Mouse (Mus musculus): ENCODE measurements around the gene Adgrl3. TPM values are rescaled to one million over a fixed set of nuclear protein-coding genes. Genes with fewer than 3 reads are reported as not detected.

Gene Adgrl3
- polyA plus RNA-seq, 1 experiment from 2014 or later: 18.8 TPM

DNA sequence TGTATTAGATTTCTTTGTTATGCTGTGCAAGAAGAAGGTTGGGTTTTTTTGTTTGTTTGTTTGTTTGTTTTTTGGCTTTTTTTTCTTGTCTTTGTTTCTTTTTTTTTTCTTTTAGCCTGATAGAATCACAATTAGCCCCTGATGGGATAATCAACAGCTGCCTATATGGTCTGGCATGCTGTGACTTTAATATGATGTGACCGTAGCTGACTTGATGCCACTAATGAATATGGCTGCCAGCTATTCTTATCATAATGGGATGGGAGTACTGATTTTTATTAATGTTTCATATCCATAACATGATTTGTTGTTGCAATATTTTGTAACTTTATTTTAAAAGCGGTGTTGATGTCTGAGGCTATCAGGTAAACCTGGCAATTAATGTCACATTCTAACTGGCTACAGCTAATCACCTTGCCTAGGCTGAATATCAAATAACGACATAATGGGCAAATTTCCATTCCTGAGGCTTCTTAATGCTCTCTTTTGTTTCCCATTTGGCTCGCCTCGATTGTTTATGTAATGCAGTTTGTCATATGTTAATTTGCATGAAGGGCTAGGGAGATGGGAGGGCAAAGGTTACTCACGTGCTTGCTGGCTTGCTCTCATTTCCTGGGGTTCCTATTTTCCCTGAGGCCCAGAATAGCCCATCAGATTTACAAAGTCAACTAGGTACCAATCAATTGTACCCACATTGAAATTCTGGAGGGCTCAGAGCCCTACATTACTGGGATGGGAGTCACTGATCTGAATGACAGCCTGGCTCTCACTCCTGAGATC, 641.9 kb downstream of the Adgrl3 start:
- no peak overlapping the region for H3K4me3 ChIP-seq (ENCODE audit: low read depth, low read length)
- H3K27me3 ChIP-seq (ENCODE audit: control insufficient read depth, insufficient read depth, low read length): no peaks in the 10 kb centered on the region
- no peaks in the 10 kb centered on the region for H3K4me1 ChIP-seq (ENCODE audit: control insufficient read depth, insufficient read depth, low read length)
- WGBS: 25% methylated on average over 6 of the region's 6 CpGs
- no peak overlapping the region for H3K27ac ChIP-seq (replicated peaks; ENCODE audit: low read depth, low read length)
- ATAC-seq (replicated peaks; ENCODE audit: insufficient number of reproducible peaks, low FRiP score, low TSS enrichment, low read depth) (peak; percentile 65; the same call in 1 of the 2 replicates), DNase-seq (ENCODE audit: low spot score) (no peak)
- H3K9ac ChIP-seq (replicated peaks; ENCODE audit: low read length): no peak overlapping the region
- no peaks in the 10 kb centered on the region for H3K9me3 ChIP-seq (replicated peaks; ENCODE audit: control insufficient read depth, low read length)
- H3K36me3 ChIP-seq (replicated peaks; ENCODE audit: control insufficient read depth, insufficient read depth, low read depth, low read length): no peaks in the 10 kb centered on the region
- no peak overlapping the region for H3K4me2 ChIP-seq (ENCODE audit: low read depth, low read length)

DNA sequence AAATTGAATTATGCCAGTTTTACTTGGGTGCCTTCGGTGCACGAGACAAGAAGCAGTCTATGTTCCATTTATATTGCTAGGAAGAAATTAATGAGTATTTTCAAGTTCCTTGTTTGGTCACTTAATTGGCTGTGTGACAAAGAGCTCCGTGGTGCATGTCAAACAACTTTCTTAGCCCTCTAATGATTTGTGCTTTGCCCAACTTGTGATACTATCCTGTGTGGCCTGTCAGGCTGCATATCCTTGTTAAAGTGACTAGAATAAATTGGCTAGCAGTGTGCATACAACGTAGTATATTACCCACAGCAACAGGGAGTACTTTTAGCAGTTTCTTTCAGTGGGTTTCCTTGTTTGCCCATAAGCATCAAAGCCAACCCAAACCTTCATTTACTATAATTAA, 651.1 kb downstream of the Adgrl3 start:
- Histone ChIP-seq H3K9me3 (replicated peaks; ENCODE audit: control insufficient read depth, low read length) (no peaks in the 10 kb centered on the region), H3K4me3 (ENCODE audit: low read depth, low read length) (no peak overlapping the region), H3K36me3 (replicated peaks; ENCODE audit: control insufficient read depth, insufficient read depth, low read depth, low read length) (no peaks in the 10 kb centered on the region), H3K27ac (replicated peaks; ENCODE audit: low read depth, low read length) (no peak overlapping the region), H3K4me1 (ENCODE audit: control insufficient read depth, insufficient read depth, low read length) (no peaks in the 10 kb centered on the region), H3K27me3 (ENCODE audit: control insufficient read depth, insufficient read depth, low read length) (no peaks in the 10 kb centered on the region), H3K9ac (replicated peaks; ENCODE audit: low read length) (no peak overlapping the region), H3K4me2 (ENCODE audit: low read depth, low read length) (no peak overlapping the region)
- DNase-seq (ENCODE audit: low spot score): no peak
- 62% methylated on average over 4 of the region's 4 CpGs for WGBS
- ATAC-seq (replicated peaks; ENCODE audit: insufficient number of reproducible peaks, low FRiP score, low TSS enrichment, low read depth): no peak

DNA sequence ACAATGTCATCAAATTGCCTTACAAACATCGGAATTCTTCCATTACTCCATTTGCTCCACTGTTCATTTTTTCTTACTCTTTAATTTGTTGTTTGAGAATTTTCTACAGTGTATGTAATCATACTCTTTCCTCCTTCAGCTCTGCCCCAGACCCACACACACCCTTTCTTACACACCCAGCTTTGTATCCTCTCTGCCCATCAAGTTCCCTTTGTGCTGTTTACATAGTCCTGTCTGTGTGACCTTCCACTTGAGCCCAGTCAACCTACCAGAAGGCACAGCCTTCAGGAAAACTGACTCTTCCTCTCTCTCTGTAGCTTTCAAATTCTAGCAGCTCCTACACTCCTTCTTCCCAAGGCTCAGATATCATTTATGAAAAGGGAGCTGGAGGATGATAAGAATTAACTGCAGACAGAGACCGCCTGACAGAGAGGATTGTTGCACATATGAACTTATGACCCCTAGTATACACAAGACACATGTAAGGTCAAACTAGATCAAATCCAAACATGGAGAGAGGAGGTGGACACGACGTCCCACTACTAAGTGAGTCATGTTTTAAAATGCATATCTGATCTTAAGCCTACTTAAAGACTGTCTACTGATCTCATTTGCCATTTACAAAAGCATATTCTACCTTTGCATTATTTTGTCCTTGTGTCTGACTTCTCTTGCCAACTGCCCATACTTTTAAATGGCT, 654.5 kb downstream of the Adgrl3 start:
- Histone ChIP-seq H3K9ac (replicated peaks; ENCODE audit: low read length) (no peak overlapping the region), H3K27ac (replicated peaks; ENCODE audit: low read depth, low read length) (no peak overlapping the region), H3K36me3 (replicated peaks; ENCODE audit: control insufficient read depth, insufficient read depth, low read depth, low read length) (no peaks in the 10 kb centered on the region), H3K4me2 (ENCODE audit: low read depth, low read length) (no peak overlapping the region), H3K4me3 (ENCODE audit: low read depth, low read length) (no peak overlapping the region), H3K4me1 (ENCODE audit: control insufficient read depth, insufficient read depth, low read length) (no peaks in the 10 kb centered on the region), H3K27me3 (ENCODE audit: control insufficient read depth, insufficient read depth, low read length) (no peaks in the 10 kb centered on the region), H3K9me3 (replicated peaks; ENCODE audit: control insufficient read depth, low read length) (no peaks in the 10 kb centered on the region)
- ATAC-seq (replicated peaks; ENCODE audit: insufficient number of reproducible peaks, low FRiP score, low TSS enrichment, low read depth) (no peak), DNase-seq (ENCODE audit: low spot score) (no peak)
- 65% methylated on average over 4 of the region's 4 CpGs for WGBS

DNA sequence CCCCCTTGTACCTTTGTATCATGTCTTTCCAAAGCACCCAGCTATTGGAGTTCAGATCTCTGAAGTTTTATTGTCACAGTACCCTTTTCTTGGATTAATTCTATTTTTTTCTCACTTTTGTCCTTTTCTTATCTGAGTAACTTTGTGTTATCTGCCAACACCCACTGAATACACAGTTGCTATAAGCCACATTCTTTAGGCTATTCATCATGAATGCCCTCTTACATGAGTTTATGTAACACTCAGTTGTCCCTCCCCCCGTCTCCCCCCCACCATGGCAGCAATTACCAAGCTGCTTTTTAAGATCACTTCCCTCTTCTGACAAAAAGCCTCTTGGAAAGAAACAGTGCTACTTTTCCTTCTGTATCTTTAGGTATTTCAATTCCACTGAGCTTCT, 655.0 kb downstream of the Adgrl3 start:
- WGBS: 67% methylated on average over 1 of the region's 1 CpGs
- no peaks in the 10 kb centered on the region for H3K27me3 ChIP-seq (ENCODE audit: control insufficient read depth, insufficient read depth, low read length)
- ATAC-seq (replicated peaks; ENCODE audit: insufficient number of reproducible peaks, low FRiP score, low TSS enrichment, low read depth) (no peak), DNase-seq (ENCODE audit: low spot score) (no peak)
- no peak overlapping the region for H3K4me3 ChIP-seq (ENCODE audit: low read depth, low read length)
- H3K4me1 ChIP-seq (ENCODE audit: control insufficient read depth, insufficient read depth, low read length): no peaks in the 10 kb centered on the region
- no peak overlapping the region for H3K9ac ChIP-seq (replicated peaks; ENCODE audit: low read length)
- H3K36me3 ChIP-seq (replicated peaks; ENCODE audit: control insufficient read depth, insufficient read depth, low read depth, low read length): no peaks in the 10 kb centered on the region
- H3K27ac ChIP-seq (replicated peaks; ENCODE audit: low read depth, low read length): no peak overlapping the region
- no peaks in the 10 kb centered on the region for H3K9me3 ChIP-seq (replicated peaks; ENCODE audit: control insufficient read depth, low read length)
- H3K4me2 ChIP-seq (ENCODE audit: low read depth, low read length): no peak overlapping the region

DNA sequence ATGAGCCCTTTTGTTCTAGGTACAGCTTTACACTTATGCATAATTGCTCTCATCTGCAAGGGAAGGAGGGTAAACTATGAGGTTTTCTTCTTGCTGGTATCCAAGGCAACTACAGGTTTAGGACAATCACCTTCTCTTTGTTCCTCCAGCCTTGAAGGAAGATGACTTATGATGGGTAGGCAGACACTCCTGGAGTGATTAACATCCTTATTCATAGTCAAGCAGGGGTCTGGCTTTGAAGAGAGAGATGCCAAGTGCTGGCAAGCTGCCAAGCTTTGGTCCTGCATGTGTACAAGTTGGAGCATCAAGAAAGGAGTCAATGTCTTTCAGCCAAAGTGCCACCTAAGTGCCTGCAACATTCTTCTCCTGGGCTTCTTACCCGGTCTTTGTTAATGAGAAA, 657.0 kb downstream of the Adgrl3 start:
- Histone ChIP-seq H3K4me3 (ENCODE audit: low read depth, low read length) (no peak overlapping the region), H3K36me3 (replicated peaks; ENCODE audit: control insufficient read depth, insufficient read depth, low read depth, low read length) (no peaks in the 10 kb centered on the region), H3K4me1 (ENCODE audit: control insufficient read depth, insufficient read depth, low read length) (no peaks in the 10 kb centered on the region), H3K27me3 (ENCODE audit: control insufficient read depth, insufficient read depth, low read length) (no peaks in the 10 kb centered on the region), H3K4me2 (ENCODE audit: low read depth, low read length) (no peak overlapping the region), H3K9ac (replicated peaks; ENCODE audit: low read length) (no peak overlapping the region), H3K9me3 (replicated peaks; ENCODE audit: control insufficient read depth, low read length) (no peaks in the 10 kb centered on the region), H3K27ac (replicated peaks; ENCODE audit: low read depth, low read length) (no peak overlapping the region)
- no peak for ATAC-seq (replicated peaks; ENCODE audit: insufficient number of reproducible peaks, low FRiP score, low TSS enrichment, low read depth)
- 74% methylated on average over 1 of the region's 1 CpGs for WGBS
- no peak for DNase-seq (ENCODE audit: low spot score)

DNA sequence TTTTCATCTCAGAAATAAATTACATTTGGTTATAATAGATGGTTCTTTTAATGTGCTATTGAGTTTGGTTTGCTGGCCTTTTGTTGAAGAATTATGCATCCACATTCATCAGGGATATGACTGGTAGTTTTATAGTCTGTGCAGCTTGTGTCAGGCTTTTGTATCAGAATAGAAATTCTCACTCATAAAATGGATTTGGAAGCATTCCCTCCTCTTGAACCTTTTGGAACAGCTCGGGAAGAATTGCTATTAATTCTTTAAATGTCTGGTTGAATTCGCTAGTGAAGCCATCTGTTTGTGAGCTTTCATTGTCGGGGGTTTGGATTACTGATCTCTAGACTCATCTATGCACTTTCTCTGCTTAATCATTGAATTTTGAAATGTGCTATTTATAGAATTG, 666.3 kb downstream of the Adgrl3 start:
- H3K4me2 ChIP-seq (ENCODE audit: low read depth, low read length): no peak overlapping the region
- ATAC-seq (replicated peaks; ENCODE audit: insufficient number of reproducible peaks, low FRiP score, low TSS enrichment, low read depth) (no peak), DNase-seq (ENCODE audit: low spot score) (no peak)
- H3K36me3 ChIP-seq (replicated peaks; ENCODE audit: control insufficient read depth, insufficient read depth, low read depth, low read length): no peaks in the 10 kb centered on the region
- H3K4me3 ChIP-seq (ENCODE audit: low read depth, low read length): no peak overlapping the region
- H3K27ac ChIP-seq (replicated peaks; ENCODE audit: low read depth, low read length): no peak overlapping the region
- 80% methylated on average over 3 of the region's 3 CpGs for WGBS
- no peaks in the 10 kb centered on the region for H3K27me3 ChIP-seq (ENCODE audit: control insufficient read depth, insufficient read depth, low read length)
- H3K9me3 ChIP-seq (replicated peaks; ENCODE audit: control insufficient read depth, low read length): no peaks in the 10 kb centered on the region
- H3K9ac ChIP-seq (replicated peaks; ENCODE audit: low read length): no peak overlapping the region
- no peaks in the 10 kb centered on the region for H3K4me1 ChIP-seq (ENCODE audit: control insufficient read depth, insufficient read depth, low read length)

DNA sequence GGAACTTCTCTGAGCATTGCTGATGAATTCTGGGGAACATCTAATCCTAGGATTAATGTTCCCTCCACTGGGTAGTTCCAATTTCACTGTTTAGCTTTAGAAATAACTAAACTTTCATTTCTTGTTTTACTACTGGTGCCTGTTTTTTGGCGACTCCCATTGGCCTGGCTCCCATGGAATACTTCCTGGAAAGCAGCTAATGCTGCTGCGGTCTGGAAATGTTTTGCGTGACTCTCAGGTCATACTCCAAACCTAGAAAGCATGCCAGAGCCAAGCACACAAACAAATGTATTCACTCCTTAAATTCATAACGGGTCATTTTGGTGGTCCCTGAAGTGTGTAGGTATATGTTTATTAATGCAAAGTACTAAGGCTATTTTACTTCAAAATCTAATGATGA, 666.9 kb downstream of the Adgrl3 start:
- H3K9me3 ChIP-seq (replicated peaks; ENCODE audit: control insufficient read depth, low read length): no peaks in the 10 kb centered on the region
- ATAC-seq (replicated peaks; ENCODE audit: insufficient number of reproducible peaks, low FRiP score, low TSS enrichment, low read depth) (no peak), DNase-seq (ENCODE audit: low spot score) (no peak)
- H3K4me1 ChIP-seq (ENCODE audit: control insufficient read depth, insufficient read depth, low read length): no peaks in the 10 kb centered on the region
- no peaks in the 10 kb centered on the region for H3K27me3 ChIP-seq (ENCODE audit: control insufficient read depth, insufficient read depth, low read length)
- H3K9ac ChIP-seq (replicated peaks; ENCODE audit: low read length): no peak overlapping the region
- no peak overlapping the region for H3K27ac ChIP-seq (replicated peaks; ENCODE audit: low read depth, low read length)
- 78% methylated on average over 4 of the region's 4 CpGs for WGBS
- no peak overlapping the region for H3K4me2 ChIP-seq (ENCODE audit: low read depth, low read length)
- H3K36me3 ChIP-seq (replicated peaks; ENCODE audit: control insufficient read depth, insufficient read depth, low read depth, low read length): no peaks in the 10 kb centered on the region
- no peak overlapping the region for H3K4me3 ChIP-seq (ENCODE audit: low read depth, low read length)

DNA sequence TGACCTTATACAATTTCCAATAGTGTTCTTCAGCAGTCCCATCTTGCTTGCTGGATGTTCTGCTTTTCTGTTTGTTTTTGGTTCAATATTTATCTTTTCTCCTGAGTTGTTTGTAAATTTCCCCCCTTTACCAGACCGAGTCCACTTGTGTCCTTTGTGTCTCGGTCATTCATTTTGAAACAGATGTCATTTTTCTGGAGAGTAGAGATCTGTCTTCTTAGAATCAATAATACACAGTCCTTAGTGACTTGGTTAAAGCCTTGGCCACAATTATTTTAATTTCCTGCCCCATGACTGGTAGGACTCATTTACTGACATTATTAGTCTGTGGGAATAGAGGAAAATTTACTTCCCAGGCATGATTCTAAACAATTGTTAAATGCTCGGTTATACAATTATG, 709.7 kb downstream of the Adgrl3 start:
- Histone ChIP-seq H3K4me3 (ENCODE audit: low read depth, low read length) (no peak overlapping the region), H3K9ac (replicated peaks; ENCODE audit: low read length) (no peak overlapping the region), H3K36me3 (replicated peaks; ENCODE audit: control insufficient read depth, insufficient read depth, low read depth, low read length) (no peaks in the 10 kb centered on the region), H3K9me3 (replicated peaks; ENCODE audit: control insufficient read depth, low read length) (no peaks in the 10 kb centered on the region), H3K4me2 (ENCODE audit: low read depth, low read length) (no peak overlapping the region), H3K4me1 (ENCODE audit: control insufficient read depth, insufficient read depth, low read length) (no peaks in the 10 kb centered on the region), H3K27me3 (ENCODE audit: control insufficient read depth, insufficient read depth, low read length) (no peaks in the 10 kb centered on the region), H3K27ac (replicated peaks; ENCODE audit: low read depth, low read length) (no peak overlapping the region)
- no peak for DNase-seq (ENCODE audit: low spot score)
- WGBS: 77% methylated on average over 3 of the region's 3 CpGs
- ATAC-seq (replicated peaks; ENCODE audit: insufficient number of reproducible peaks, low FRiP score, low TSS enrichment, low read depth): no peak
